Mouse (Mus musculus) layer of hippocampus, postnatal 25 days (tissue): ENCODE results near the gene Mindy1. TPM values are rescaled to one million over a fixed set of nuclear protein-coding genes. Genes with fewer than 3 reads are reported as not detected.
A peak's percentile ranks its signal among the peaks of the same experiment; 100 is the strongest.

ENCODE experiments used
- DNase-seq, 2 experiments: peaks; one replicate each; pipeline ENCODE4 v3.0.0; 2022; ENCODE audit warnings: mixed read lengths in 2 of 2, low spot score in 1 of 2; ENCODE audit errors: extremely low spot score in 1 of 2
- total RNA-seq, 2 experiments: library from RNA; stranded (reverse); gene quantifications; 2 replicates each; pipeline ENCODE4 v1.2.3; 2021

Mindy1 gene
- total RNA-seq, 2 experiments from 2014 or later = 21.5 to 24.2 TPM

GRCm38 (mm10) chr3:95266052-95266451 lies 15.1 kb upstream of the Mindy1 start:
- no peak for DNase-seq

- no peak for DNase-seq
These were observed 13.3 kb upstream of the Mindy1 start for GRCm38 (mm10) chr3:95267855-95268254.

- DNase-seq = no peak
These were observed 11.4 kb upstream of the Mindy1 start for GRCm38 (mm10) chr3:95269789-95270188.

- no peak for DNase-seq
These were observed 10.3 kb upstream of the Mindy1 start for GRCm38 (mm10) chr3:95270766-95271364.

GRCm38 (mm10) chr3:95273471-95273870 lies 7.7 kb upstream of the Mindy1 start:
- no peak for DNase-seq

- no peak for DNase-seq
These were observed 6.7 kb upstream of the Mindy1 start for GRCm38 (mm10) chr3:95274453-95274852.

- no peak for DNase-seq
These were observed 6.0 kb upstream of the Mindy1 start for GRCm38 (mm10) chr3:95275161-95275560.

- no peak for DNase-seq
These were observed 4.7 kb upstream of the Mindy1 start for GRCm38 (mm10) chr3:95276428-95276934.

- no peak for DNase-seq
These were observed 4.0 kb upstream of the Mindy1 start for GRCm38 (mm10) chr3:95277149-95277551.

- peak in 1 of 2 experiments; percentile 13 for DNase-seq
These were observed 398 bp upstream of the Mindy1 start for GRCm38 (mm10) chr3:95280747-95281146.

GRCm38 (mm10) chr3:95282381-95282864 lies 1.3 kb downstream of the Mindy1 start:
- DNase-seq = peak; percentile 15 to 19

- peak; percentile 53 to 61 for DNase-seq
These were observed 1.9 kb downstream of the Mindy1 start for GRCm38 (mm10) chr3:95282865-95283588.

- DNase-seq = no peak
These were observed 2.4 kb downstream of the Mindy1 start for GRCm38 (mm10) chr3:95283589-95283941.

GRCm38 (mm10) chr3:95284062-95284461 lies 2.9 kb downstream of the Mindy1 start:
- DNase-seq = no peak

- no peak for DNase-seq
These were observed 3.5 kb downstream of the Mindy1 start for GRCm38 (mm10) chr3:95284501-95285281.

- DNase-seq = no peak
These were observed 4.2 kb downstream of the Mindy1 start for GRCm38 (mm10) chr3:95285390-95285789.

GRCm38 (mm10) chr3:95286011-95286410 lies 4.9 kb downstream of the Mindy1 start:
- DNase-seq = no peak

- no peak for DNase-seq
These were observed 5.4 kb downstream of the Mindy1 start for GRCm38 (mm10) chr3:95286510-95286909.

GRCm38 (mm10) chr3:95287541-95287940 lies 6.4 kb downstream of the Mindy1 start:
- no peak for DNase-seq

GRCm38 (mm10) chr3:95289419-95289818 lies 8.3 kb downstream of the Mindy1 start:
- no peak for DNase-seq

GRCm38 (mm10) chr3:95290156-95290555 lies 9.0 kb downstream of the Mindy1 start:
- no peak for DNase-seq
